Mouse (Mus musculus) heart, embryonic 13.5 days (tissue): Measurements from ENCODE around the gene Gm6583. TPM values are rescaled to one million over a fixed set of nuclear protein-coding genes. Genes with fewer than 3 reads are reported as not detected.

Source experiments
- ATAC-seq: fragments of 200-750 bp; cut with Nextera tagmentation; 2 replicates; pipeline ENCODE4 v1.8.0; 2017; ENCODE audit warnings: moderate TSS enrichment; ENCODE audit not compliant: insufficient number of reproducible peaks, low FRiP score, low TSS enrichment; ENCODE audit errors: extremely low read depth
- H3K27ac ChIP-seq: fragments of 300-500 bp; sonication (generic); replicated peaks from 2 replicates; pipeline ENCODE4 v1.5.1; 2015; ENCODE audit warnings: moderate library complexity, mild to moderate bottlenecking, inconsistent platforms
- H3K27me3 ChIP-seq: fragments of 300-500 bp; sonication (generic); replicated peaks from 2 replicates; pipeline ENCODE4 v1.6.1; 2015; ENCODE audit warnings: mild to moderate bottlenecking, inconsistent platforms
- H3K36me3 ChIP-seq: fragments of 300-500 bp; sonication (generic); 2 replicates; pipeline ENCODE4 v1.6.1; 2015; ENCODE audit warnings: mild to moderate bottlenecking, inconsistent platforms
- H3K4me1 ChIP-seq: fragments of 300-500 bp; sonication (generic); 2 replicates; pipeline ENCODE4 v1.6.1; 2015; ENCODE audit warnings: inconsistent platforms
- H3K4me2 ChIP-seq: fragments of 300-500 bp; sonication (generic); 2 replicates; pipeline ENCODE4 v1.6.1; 2015; ENCODE audit warnings: inconsistent platforms, mild to moderate bottlenecking, moderate library complexity
- H3K4me3 ChIP-seq: fragments of 300-500 bp; sonication (generic); 2 replicates; pipeline ENCODE4 v1.5.1; 2015; ENCODE audit warnings: moderate library complexity, mild to moderate bottlenecking, inconsistent platforms
- H3K9ac ChIP-seq: fragments of 300-500 bp; sonication (generic); 2 replicates; pipeline ENCODE4 v1.6.1; 2015; ENCODE audit warnings: inconsistent platforms, mild to moderate bottlenecking, moderate library complexity
- H3K9me3 ChIP-seq: fragments of 300-500 bp; sonication (generic); 2 replicates; pipeline ENCODE4 v1.6.1; 2016; ENCODE audit warnings: inconsistent platforms
- WGBS: fragments of 180-500 bp; shearing (Covaris S2); methylation state at CpG from one replicate; pipeline ENCODE4 v1.1.7; 2015; ENCODE audit warnings: mixed read lengths; 5-methylcytosine and 5-hydroxymethylcytosine counted together
- polyA plus RNA-seq: library from polyadenylated mRNA; unstranded; fragments of >200 nt; fragmentation: Nextera tagmentation; extraction: Ambion mirVana; gene quantifications from 2 replicates; pipeline ENCODE4 v1.2.1, GENCODE M21; 2015

Gm6583 gene
- polyA plus RNA-seq = 0.06 and 0.07 TPM in 2 replicates

DNA sequence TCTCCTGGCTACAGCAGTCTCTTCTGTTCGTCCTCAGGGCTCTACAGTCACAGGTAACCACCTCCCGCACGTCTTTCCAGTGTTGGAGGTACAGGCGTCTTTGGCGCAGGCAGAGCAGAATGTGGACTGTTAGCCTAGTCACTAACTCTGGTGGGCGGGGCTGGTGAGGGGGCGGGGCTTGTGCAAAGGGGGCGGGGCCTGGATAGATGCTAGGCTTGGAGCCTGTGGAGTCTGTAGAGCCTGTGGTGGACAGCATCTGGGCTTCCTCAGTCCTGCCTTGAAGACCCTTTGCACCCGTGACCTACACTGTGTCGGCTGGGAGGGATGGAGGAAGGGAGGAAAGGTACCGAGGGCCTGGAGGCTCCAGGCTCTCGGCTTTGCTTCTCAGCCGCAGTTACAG, at the start of gene Gm6583:
Gene Gm6583 (minus strand): TSS at position 124 of the 400 bp plus-strand sequence.
- H3K4me2 ChIP-seq = no peak within 1 kb of the TSS
- no peaks in the 10 kb centered on the region for H3K9me3 ChIP-seq
- WGBS = 60% methylated on average over 13 of the region's 13 CpGs
- H3K4me1 ChIP-seq = peaks cover 10% of the 10 kb centered on the region
- no peak within 1 kb of the TSS for H3K4me3 ChIP-seq
- peaks cover 25% of the 10 kb centered on the region for H3K27me3 ChIP-seq
- no peak for ATAC-seq
- peaks cover 60% of the 10 kb centered on the region for H3K36me3 ChIP-seq
- no peak within 1 kb of the TSS for H3K27ac ChIP-seq
- H3K9ac ChIP-seq = no peak within 1 kb of the TSS

DNA sequence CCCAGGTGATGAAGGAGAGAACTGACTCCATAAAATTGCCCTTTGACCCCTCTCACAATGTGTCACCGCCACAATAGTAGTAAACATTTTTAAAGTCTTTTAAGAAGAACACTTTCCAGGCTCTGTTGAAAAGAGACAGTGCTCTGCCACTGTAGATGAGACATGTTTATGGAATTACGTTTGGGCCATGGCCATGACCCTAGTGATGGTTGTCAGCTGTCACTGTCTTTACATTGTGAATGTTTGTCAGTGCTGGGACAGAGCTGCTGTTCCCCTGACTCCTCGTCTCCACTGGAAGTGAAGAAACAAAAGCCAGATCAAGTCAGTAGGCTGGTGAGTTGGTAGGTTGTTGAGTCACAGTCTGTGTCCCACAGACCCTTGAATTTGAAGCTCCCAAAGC, 46.6 kb upstream of the Gm6583 start:
- H3K9ac ChIP-seq = no peak overlapping the region
- 59% methylated on average over 3 of the region's 3 CpGs for WGBS
- H3K27ac ChIP-seq = no peak overlapping the region
- peaks cover 9% of the 10 kb centered on the region for H3K4me1 ChIP-seq
- H3K4me3 ChIP-seq = no peak overlapping the region
- no peaks in the 10 kb centered on the region for H3K36me3 ChIP-seq
- peaks cover 32% of the 10 kb centered on the region for H3K27me3 ChIP-seq
- no peak overlapping the region for H3K4me2 ChIP-seq
- no peak for ATAC-seq
- no peaks in the 10 kb centered on the region for H3K9me3 ChIP-seq

DNA sequence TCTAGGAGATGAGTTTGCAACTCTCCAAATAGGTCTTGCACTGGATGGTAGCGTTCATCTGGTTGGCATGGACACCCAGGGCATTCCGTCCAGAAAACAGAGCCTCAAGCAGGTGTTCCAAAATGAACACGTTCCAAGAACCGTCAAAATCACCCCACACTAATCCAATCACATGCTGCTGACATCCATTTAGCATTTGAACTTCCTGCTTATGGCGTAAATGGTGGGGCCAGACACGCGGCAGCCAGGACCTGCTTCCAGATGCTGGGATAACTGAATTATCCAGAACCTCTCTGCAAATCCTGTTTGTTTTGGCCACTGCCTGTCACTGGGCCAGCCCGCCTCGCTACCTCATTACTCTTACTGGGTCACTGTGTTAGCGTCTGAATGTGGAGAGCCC, 43.5 kb upstream of the Gm6583 start:
- H3K9me3 ChIP-seq = no peaks in the 10 kb centered on the region
- H3K27ac ChIP-seq = no peak overlapping the region
- peaks cover 6% of the 10 kb centered on the region for H3K4me1 ChIP-seq
- no peak for ATAC-seq
- WGBS = 56% methylated on average over 10 of the region's 10 CpGs
- H3K36me3 ChIP-seq = no peaks in the 10 kb centered on the region
- H3K27me3 ChIP-seq = peaks cover 55% of the 10 kb centered on the region
- no peak overlapping the region for H3K4me3 ChIP-seq
- no peak overlapping the region for H3K9ac ChIP-seq
- no peak overlapping the region for H3K4me2 ChIP-seq

DNA sequence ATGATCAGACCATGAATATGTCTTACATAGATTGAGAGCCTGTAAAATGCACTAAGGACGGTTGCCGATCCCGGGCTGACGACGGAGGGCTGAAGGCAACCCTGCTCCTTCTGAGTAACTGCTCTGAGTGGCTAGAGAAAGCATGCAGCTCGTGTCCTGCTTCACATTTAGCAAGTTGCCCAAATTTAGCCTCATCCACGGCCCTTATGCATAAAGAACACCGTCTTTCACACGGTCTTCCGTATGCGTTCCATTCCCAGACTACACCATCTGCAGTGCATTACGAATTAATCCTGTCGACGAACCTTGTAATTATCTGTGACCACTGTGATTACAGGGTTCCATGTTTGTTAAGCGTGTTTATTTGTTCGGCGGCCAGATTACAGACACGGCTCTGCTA, 40.2 kb upstream of the Gm6583 start:
- H3K27me3 ChIP-seq = peaks cover 84% of the 10 kb centered on the region
- H3K4me1 ChIP-seq = peaks cover 9% of the 10 kb centered on the region
- 75% methylated on average over 18 of the region's 18 CpGs for WGBS
- no peak overlapping the region for H3K4me2 ChIP-seq
- no peak overlapping the region for H3K4me3 ChIP-seq
- H3K9ac ChIP-seq = no peak overlapping the region
- ATAC-seq = no peak
- no peaks in the 10 kb centered on the region for H3K9me3 ChIP-seq
- no peaks in the 10 kb centered on the region for H3K36me3 ChIP-seq
- no peak overlapping the region for H3K27ac ChIP-seq

DNA sequence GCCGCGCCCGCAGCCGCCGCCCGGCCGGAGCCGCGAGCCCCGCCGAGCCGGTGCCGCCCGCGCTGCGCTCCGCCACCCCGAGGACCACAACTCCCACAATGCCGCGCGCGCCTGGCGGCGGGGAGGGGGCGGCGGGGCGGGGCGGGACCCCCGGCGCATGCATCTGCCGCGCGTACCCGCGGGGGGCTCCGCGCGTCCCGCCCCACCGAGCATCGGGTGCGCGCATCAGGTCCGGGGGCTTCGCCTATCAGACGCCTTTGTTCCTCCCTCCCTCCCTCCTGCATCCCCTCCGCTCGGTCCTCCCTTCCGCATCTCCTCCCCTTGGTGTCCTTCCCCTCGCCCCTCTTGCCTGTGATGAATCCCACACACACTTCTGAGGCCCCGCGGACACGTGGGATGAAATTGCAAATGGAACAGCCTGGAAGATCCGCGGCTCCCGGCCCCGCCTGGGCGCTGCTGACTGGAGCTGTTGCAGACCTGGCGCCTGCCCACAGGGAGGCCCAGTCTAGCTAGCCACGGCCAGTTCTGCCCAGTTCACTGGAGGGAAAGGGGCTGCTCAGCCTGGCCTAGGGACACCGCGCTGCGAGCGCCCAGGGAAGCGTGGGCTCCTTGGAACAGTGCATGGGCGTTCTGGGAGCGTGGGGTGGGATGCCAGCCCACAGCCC, 39.1 kb upstream of the Gm6583 start, which contains the start of gene Asphd2:
Gene Asphd2 (minus strand): TSS at position 88 of the 665 bp plus-strand sequence.
- H3K4me3 ChIP-seq = peak within 1 kb of the TSS; percentile 64
- H3K36me3 ChIP-seq = no peaks in the 10 kb centered on the region
- 1% methylated on average over 61 of the region's 67 CpGs for WGBS
- ATAC-seq = peak; percentile 65; the same call in 1 of the 2 replicates
- H3K9me3 ChIP-seq = no peaks in the 10 kb centered on the region
- peak within 1 kb of the TSS; percentile 32; the same call in 1 of the 2 replicates for H3K27ac ChIP-seq
- peaks cover 9% of the 10 kb centered on the region for H3K4me1 ChIP-seq
- peaks cover 84% of the 10 kb centered on the region for H3K27me3 ChIP-seq
- peak within 1 kb of the TSS; percentile 83 for H3K4me2 ChIP-seq
- peak within 1 kb of the TSS; percentile 77 for H3K9ac ChIP-seq

DNA sequence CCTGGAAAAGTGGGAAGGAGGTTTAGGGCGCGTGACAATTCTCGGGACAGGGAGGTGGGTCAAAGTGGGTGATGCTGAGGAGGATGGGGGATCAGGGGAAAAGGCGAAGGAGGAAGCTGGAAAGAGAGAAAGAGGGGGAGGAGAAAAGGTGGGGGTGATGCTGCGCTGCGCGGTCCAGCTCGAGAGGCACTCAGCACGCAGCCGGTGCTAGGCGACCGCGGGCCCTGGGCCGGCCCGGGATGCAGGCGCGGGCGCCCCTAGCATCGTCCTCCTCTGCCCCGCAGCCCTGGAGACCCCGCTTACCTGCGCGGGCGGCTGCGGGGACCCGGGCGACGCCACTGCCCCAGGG, 38.6 kb upstream of the Gm6583 start:
- Histone ChIP-seq H3K9me3 (no peaks in the 10 kb centered on the region), H3K27me3 (peaks cover 84% of the 10 kb centered on the region), H3K4me1 (peaks cover 9% of the 10 kb centered on the region), H3K9ac (peak overlapping the region; percentile 77), H3K4me3 (peak overlapping the region; percentile 64), H3K4me2 (peak overlapping the region; percentile 83), H3K36me3 (no peaks in the 10 kb centered on the region), H3K27ac (no peak overlapping the region)
- no peak for ATAC-seq
- WGBS = 2% methylated on average over 27 of the region's 28 CpGs

DNA sequence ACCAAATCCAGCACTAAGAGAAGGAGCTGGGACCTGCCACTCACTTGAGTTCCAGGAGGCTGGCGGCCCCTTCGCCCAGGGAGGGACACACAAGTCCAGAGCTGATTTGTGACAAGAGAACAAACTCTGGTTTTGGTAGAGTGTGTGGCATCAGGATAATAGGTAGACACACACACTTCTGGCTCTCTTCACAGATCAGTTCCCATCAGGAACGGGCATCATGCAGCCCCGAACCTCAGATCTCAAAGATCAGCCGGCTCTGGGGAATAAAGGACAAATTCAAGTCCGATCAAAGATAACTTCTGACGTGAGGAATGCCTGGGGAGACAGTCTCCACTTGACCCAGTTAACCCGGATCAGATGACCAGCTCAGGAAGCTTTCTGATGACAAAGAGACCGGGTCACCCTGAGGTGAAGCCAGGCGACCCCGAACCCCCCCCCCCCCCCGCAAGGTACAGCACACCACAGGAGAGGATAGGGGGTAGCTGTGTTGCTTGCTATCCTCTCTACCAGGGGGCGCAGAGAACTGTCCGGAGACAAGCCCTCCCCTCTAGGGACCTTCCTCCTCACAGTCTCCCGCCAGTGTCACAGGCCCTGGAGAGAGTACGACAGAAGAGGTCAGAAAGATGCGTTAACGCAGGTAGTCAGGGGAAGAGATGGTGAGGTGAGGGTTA, 38.0 kb upstream of the Gm6583 start:
- peaks cover 9% of the 10 kb centered on the region for H3K4me1 ChIP-seq
- WGBS = 13% methylated on average over 17 of the region's 18 CpGs
- H3K4me2 ChIP-seq = peak overlapping the region; percentile 83
- no peaks in the 10 kb centered on the region for H3K36me3 ChIP-seq
- peak overlapping the region; percentile 77 for H3K9ac ChIP-seq
- H3K9me3 ChIP-seq = no peaks in the 10 kb centered on the region
- no peak for ATAC-seq
- H3K27me3 ChIP-seq = peaks cover 86% of the 10 kb centered on the region
- H3K4me3 ChIP-seq = peak overlapping the region; percentile 64
- no peak overlapping the region for H3K27ac ChIP-seq

DNA sequence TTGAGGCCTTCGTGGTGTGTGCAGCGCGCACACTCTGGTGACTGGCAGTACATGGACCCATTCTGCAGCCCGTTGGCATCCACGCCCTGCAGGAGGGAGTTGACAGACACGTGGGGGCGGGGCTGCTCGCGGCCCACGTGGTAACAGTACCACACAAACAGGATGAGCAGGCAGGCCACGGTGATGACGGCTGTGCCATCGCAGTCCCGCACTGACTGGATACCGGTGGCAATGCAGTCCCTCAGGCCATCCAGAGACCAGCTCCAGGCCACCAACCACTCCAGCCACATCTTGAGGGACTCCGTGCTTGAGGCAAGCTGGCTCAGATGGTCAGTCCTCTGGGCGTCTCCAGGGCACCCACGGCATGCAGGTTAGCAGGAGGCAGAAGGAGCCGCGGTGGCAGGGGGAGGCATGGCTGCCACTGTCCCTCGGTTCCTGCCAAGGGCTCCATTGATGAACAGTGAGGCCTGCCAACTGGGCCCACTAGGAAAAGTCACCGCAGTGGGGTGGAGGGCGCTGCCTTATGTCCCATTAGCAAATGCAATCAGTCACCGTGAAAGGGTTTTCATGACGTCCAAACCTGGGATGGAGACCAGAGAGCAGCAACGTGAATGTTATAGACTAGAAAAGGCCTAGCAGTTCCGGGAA, 36.0 kb upstream of the Gm6583 start:
- Histone ChIP-seq H3K4me3 (no peak overlapping the region), H3K4me1 (peaks cover 9% of the 10 kb centered on the region), H3K36me3 (no peaks in the 10 kb centered on the region), H3K9ac (no peak overlapping the region), H3K4me2 (no peak overlapping the region), H3K9me3 (no peaks in the 10 kb centered on the region), H3K27ac (no peak overlapping the region), H3K27me3 (peaks cover 95% of the 10 kb centered on the region)
- ATAC-seq = no peak
- WGBS = 50% methylated on average over 27 of the region's 27 CpGs

DNA sequence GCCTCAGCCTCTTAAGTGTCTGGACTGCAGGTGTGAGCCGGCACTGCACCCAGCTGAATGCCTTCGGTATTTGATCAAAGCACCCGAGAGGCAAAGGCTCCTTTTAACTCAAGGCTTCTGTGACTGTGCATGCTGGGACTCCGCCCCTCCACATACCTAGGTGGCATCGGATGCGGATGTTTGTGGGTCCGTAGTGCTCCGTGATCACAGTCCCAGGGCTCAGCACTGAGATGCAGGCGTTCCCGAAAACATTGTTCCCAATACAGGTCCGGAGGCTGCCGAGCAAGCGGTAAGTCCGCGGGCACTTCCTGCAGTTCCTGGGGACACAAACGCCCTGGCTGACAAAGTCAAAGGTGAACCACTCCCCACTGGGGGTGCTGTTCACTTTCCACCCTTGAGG, 35.2 kb upstream of the Gm6583 start:
- H3K9me3 ChIP-seq = no peaks in the 10 kb centered on the region
- H3K36me3 ChIP-seq = no peaks in the 10 kb centered on the region
- H3K4me3 ChIP-seq = no peak overlapping the region
- no peak overlapping the region for H3K27ac ChIP-seq
- H3K4me2 ChIP-seq = no peak overlapping the region
- H3K4me1 ChIP-seq = peaks cover 9% of the 10 kb centered on the region
- WGBS = 32% methylated on average over 16 of the region's 16 CpGs
- peaks cover 87% of the 10 kb centered on the region for H3K27me3 ChIP-seq
- no peak for ATAC-seq
- no peak overlapping the region for H3K9ac ChIP-seq

DNA sequence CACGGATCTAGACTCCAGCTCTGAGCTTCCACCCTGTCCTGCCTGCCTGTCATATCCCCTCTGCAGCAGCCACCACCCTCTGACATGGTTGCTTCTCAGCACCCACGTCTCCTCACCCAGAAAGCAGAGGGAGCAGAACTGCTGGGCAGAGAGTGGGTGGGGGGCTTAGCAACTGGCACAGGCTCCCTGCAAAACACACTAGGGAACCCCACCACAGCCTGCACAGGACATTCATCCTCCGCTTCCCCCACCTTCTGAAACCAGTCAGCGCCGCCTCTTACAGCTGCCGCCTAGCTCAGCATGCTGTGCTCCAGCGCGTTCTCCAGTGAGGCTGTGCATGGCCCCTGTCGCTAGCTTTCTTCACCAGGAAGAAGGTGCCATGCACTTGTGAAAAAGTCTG, 33.5 kb upstream of the Gm6583 start:
- ATAC-seq = no peak
- WGBS = 72% methylated on average over 9 of the region's 9 CpGs
- Histone ChIP-seq H3K4me1 (peaks cover 4% of the 10 kb centered on the region), H3K9me3 (no peaks in the 10 kb centered on the region), H3K9ac (no peak overlapping the region), H3K4me2 (no peak overlapping the region), H3K4me3 (no peak overlapping the region), H3K27ac (no peak overlapping the region), H3K36me3 (no peaks in the 10 kb centered on the region), H3K27me3 (peaks cover 71% of the 10 kb centered on the region)

DNA sequence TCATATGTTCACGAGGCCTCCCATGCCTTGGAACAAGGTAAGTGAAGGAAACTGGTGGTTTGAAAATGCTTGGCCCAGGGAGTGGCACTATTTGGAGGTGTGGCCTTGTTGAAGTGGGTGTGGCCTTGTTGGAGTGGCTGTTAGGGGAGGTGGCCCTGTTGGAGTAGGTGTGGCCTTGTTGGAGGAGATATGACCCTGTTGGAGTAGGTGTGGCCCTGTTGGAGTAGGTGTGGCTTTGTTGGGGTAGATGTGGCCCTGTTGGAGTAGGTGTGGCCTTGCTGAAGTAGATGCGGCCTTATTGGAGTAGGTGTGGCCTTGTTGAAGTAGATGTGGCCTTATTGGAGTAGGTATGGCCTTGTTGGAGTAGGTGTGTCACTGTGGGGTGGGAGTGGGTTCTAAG, 30.1 kb upstream of the Gm6583 start:
- Histone ChIP-seq H3K4me2 (no peak overlapping the region), H3K4me1 (0 out of 2 replicates have a peak, but pooled peaks cover 6% of the 10 kb centered on the region), H3K9me3 (no peaks in the 10 kb centered on the region), H3K9ac (no peak overlapping the region), H3K27me3 (peaks cover 37% of the 10 kb centered on the region), H3K36me3 (no peaks in the 10 kb centered on the region), H3K27ac (no peak overlapping the region), H3K4me3 (no peak overlapping the region)
- 59% methylated on average over 2 of the region's 2 CpGs for WGBS
- no peak; the same call in 1 of the 2 replicates for ATAC-seq
